ENCODE assay signal across 13 mouse cellular contexts in genomic region chr7:139080714-139081113, GRCm38 (mm10). TPM values are rescaled to one million over a fixed set of nuclear protein-coding genes. Genes with fewer than 3 reads are reported as not detected.
DNase-seq lines count a peak whose midpoint lies in the region; ATAC-seq and TF ChIP-seq lines count a peak whose summit lies in the region.
"Had no signal": no experiment of that assay in that cellular context is flagged by ENCODE, and none has a peak within 500 bp of the region (broad histone marks: within the 10 kb centered on the region; RNA-seq: fewer than 3 reads in every experiment).

No protein-coding gene starts in this region.

- H3K36me3 ChIP-seq in lung, embryonic 14.5 days (ENCODE audit: insufficient read depth), result no peaks in the 10 kb centered on the region
- H3K36me3 ChIP-seq: forebrain, embryonic 12.5 days had no signal

- H3K4me3 ChIP-seq in gastrocnemius, adult 2 months, result no peak overlapping the region
- no peak overlapping the region for H3K4me3 ChIP-seq in lung, embryonic 14.5 days (ENCODE audit: low read depth, low read length)
- H3K4me3 ChIP-seq: forebrain, embryonic 12.5 days had no signal

- no peak for ATAC-seq in lung, embryonic 14.5 days (ENCODE audit: insufficient read depth)
- ATAC-seq: intestine, embryonic 16.5 days had no signal

- DNase-seq in gastrocnemius, adult 2 months, result peak; percentile 4
- no peak for DNase-seq in gastrocnemius, postnatal 25 days
- no peak for DNase-seq in lung, embryonic 14.5 days
- no peak for DNase-seq in lung, adult 18-20 months
- DNase-seq in ZHBTc4 (ENCODE audit: low read depth, low spot score), result peak; percentile 78
- peak; percentile 43 for DNase-seq in retina, postnatal 1 day
- no peak for DNase-seq in urinary bladder, postnatal 36 days (ENCODE audit: low spot score in 2 of 2)
- no peak for DNase-seq in left cerebral cortex, postnatal 10 days (ENCODE audit: extremely low spot score in 1 of 2, low spot score in 2 of 2)
- DNase-seq: adrenal gland, adult 2 months; lung, adult 2 months; right cerebral cortex, adult 18-20 months had no signal

- H3K27ac ChIP-seq in gastrocnemius, adult 2 months, result no peak overlapping the region
- H3K27ac ChIP-seq in lung, embryonic 14.5 days (ENCODE audit: low read depth), result no peak overlapping the region
- H3K27ac ChIP-seq: forebrain, embryonic 12.5 days had no signal

- no peak overlapping the region for H3K4me2 ChIP-seq in lung, embryonic 14.5 days
- H3K4me2 ChIP-seq: forebrain, embryonic 12.5 days had no signal

- intact Hi-C loops in gastrocnemius, adult 2 months (cut with DNase I), result no loop called here
- intact Hi-C loops in left cerebral cortex, postnatal 10 days (cut with DNase I), result no loop called here

- no peaks in the 10 kb centered on the region for H3K9me3 ChIP-seq in lung, embryonic 14.5 days (ENCODE audit: low read depth, low read length)
- H3K9me3 ChIP-seq: forebrain, embryonic 12.5 days had no signal

- 67% methylated on average over 4 of the region's 4 CpGs for WGBS in lung, embryonic 14.5 days

- H3K27me3 ChIP-seq in lung, embryonic 14.5 days (ENCODE audit: insufficient read depth, low read length), result peaks cover 6% of the 10 kb centered on the region

- peak; percentile 48 for TF ChIP-seq CTCF in gastrocnemius, adult 2 months (IDR thresholded peaks at IDR 0.05)
- peak; percentile 55 for TF ChIP-seq CTCF in lung, embryonic 14.5 days (IDR thresholded peaks at IDR 0.05; ENCODE audit: low read depth)

- no peaks in the 10 kb centered on the region; the same call in 1 of the 2 replicates for H3K4me1 ChIP-seq in lung, embryonic 14.5 days (ENCODE audit: insufficient read depth)

- no peak overlapping the region for H3K9ac ChIP-seq in lung, embryonic 14.5 days
- H3K9ac ChIP-seq: forebrain, embryonic 12.5 days had no signal

RNA-seq across cellular contexts. Expression of gene Dpysl4, which starts 5.1 kb away (rescaled TPM):
- total RNA-seq in gastrocnemius, adult 2 months (2021), result under 1 TPM; 0.23 to 0.75 TPM
- under 1 TPM; 0.28 to 0.35 TPM for total RNA-seq in gastrocnemius, postnatal 25 days (2021)
- polyA plus RNA-seq in lung, embryonic 14.5 days (2014; fragmentation: Nextera tagmentation; extraction: Ambion mirVana), result 10.2 and 10.7 TPM in 2 replicates
- total RNA-seq in left cerebral cortex, postnatal 10 days (2021), result 100 to 1,000 TPM; 119 to 126 TPM

Comparison
In these comparisons a context has a peak if more than half of its experiments do, and no peak if none do; other contexts are left out.
1. DNase-seq: peak in gastrocnemius, adult 2 months (single experiment), ZHBTc4 (single experiment) and retina, postnatal 1 day (single experiment); none in gastrocnemius, postnatal 25 days (single experiment), lung, embryonic 14.5 days (single experiment), lung, adult 18-20 months (0 of 2), urinary bladder, postnatal 36 days (0 of 2) and left cerebral cortex, postnatal 10 days (0 of 2).
2. RNA of gene Dpysl4, which starts 5.1 kb away (total RNA-seq): 119 to 126 TPM in left cerebral cortex, postnatal 10 days; 0.23 to 0.75 TPM in gastrocnemius, adult 2 months and 0.28 to 0.35 TPM in gastrocnemius, postnatal 25 days; every median in the first group is over 10 times any median in the second.